Mouse (Mus musculus) heart, adult 2 months (tissue): ENCODE measurements around the gene Dennd4a. TPM values are rescaled to one million over a fixed set of nuclear protein-coding genes. Genes with fewer than 3 reads are reported as not detected.

Experiments used
- DNase-seq, 2 experiments: peaks; one replicate each; pipeline ENCODE4 v3.0.0; 2021
- H3K27ac ChIP-seq: fragments of 200-600 bp; 2 replicates; pipeline ENCODE4 v1.8.1; 2022
- H3K27me3 ChIP-seq: fragments of 200-500 bp; 2 replicates; pipeline ENCODE4 v1.6.1; 2012; ENCODE audit warnings: mild to moderate bottlenecking, low read length, inconsistent platforms, mixed read lengths; ENCODE audit not compliant: control insufficient read depth, insufficient read depth
- H3K36me3 ChIP-seq: fragments of 200-500 bp; 2 replicates; pipeline ENCODE4 v1.6.1; 2012; ENCODE audit warnings: low read length, inconsistent platforms; ENCODE audit not compliant: control insufficient read depth, insufficient read depth
- H3K4me1 ChIP-seq: fragments of 200-500 bp; 2 replicates; pipeline ENCODE4 v1.6.1; 2011; ENCODE audit warnings: low read length; ENCODE audit not compliant: control insufficient read depth, insufficient read depth
- H3K4me3 ChIP-seq: fragments of 200-600 bp; 2 replicates; pipeline ENCODE4 v1.8.1; 2022
- H3K79me2 ChIP-seq: fragments of 200-500 bp; replicated peaks from 2 replicates; pipeline ENCODE4 v1.6.1; 2012; ENCODE audit warnings: mild to moderate bottlenecking, inconsistent platforms, low read length, moderate library complexity, mixed read lengths; ENCODE audit not compliant: control insufficient read depth, insufficient read depth
- H3K9ac ChIP-seq: fragments of 200-500 bp; 2 replicates; pipeline ENCODE4 v1.6.1; 2012; ENCODE audit warnings: low read depth, mild to moderate bottlenecking, control low read depth, inconsistent platforms, low read length, mixed read lengths
- CTCF ChIP-seq: fragments of 200-600 bp; IDR thresholded peaks from 2 replicates; pipeline ENCODE4 v1.8.1; 2022; ENCODE audit warnings: antibody characterized with exemption, mild to moderate bottlenecking, moderate library complexity
- EP300 ChIP-seq: fragments of 200-500 bp; IDR thresholded peaks from 2 replicates; pipeline ENCODE4 v1.6.1; 2011; ENCODE audit warnings: low read depth, low read length, control low read depth; ENCODE audit not compliant: insufficient read depth
- POLR2A ChIP-seq: fragments of 200-500 bp; IDR thresholded peaks from 2 replicates; pipeline ENCODE4 v1.6.1; 2011; ENCODE audit warnings: mild to moderate bottlenecking, low read depth, low read length, control low read depth; ENCODE audit not compliant: insufficient read depth
- WGBS: fragments of 180-500 bp; shearing (Covaris S2); methylation state at CpG from one replicate; pipeline ENCODE4 v1.1.7; 2018; 5-methylcytosine and 5-hydroxymethylcytosine counted together
- intact Hi-C: fragments of 180-260 bp; cut with DNase I; formaldehyde crosslinking; loops from one replicate; pipeline ENCODE4 v1.15.1; 2025
- polyA plus RNA-seq: library from polyadenylated mRNA; depleted of rRNA; stranded (reverse); fragments of >200 nt; gene quantifications from 2 replicates; pipeline ENCODE4 v1.2.3, GENCODE M21; 2012
- total RNA-seq, 2 experiments: library from RNA; stranded (reverse); gene quantifications; 2 replicates each; pipeline ENCODE4 v1.2.3; 2021

Gene Dennd4a
- total and polyA plus RNA-seq, 3 experiments = 4.5 to 10.2 (median 6.8) TPM

DNA sequence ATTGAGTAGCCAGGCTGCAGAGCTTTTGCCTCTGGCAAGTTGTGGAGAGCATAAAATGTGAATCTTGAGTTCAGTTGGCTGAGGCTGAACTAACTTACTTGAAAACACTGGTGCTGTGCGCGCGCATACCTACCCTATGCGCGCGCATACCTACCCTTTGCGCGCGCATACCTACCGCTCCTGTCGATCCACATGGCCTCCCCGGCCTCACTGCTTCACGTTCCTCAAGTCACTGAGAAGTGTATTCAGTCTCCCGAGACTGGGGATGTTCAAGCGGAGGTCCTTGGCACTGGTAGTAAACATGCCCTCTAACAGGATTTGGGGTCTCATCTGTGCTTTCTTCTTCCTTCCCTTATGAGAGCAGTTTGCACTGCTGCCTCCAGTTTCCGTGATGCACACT lies 107.4 kb downstream of the Dennd4a start:
- Histone ChIP-seq H3K4me1 (peaks cover 1% of the 10 kb centered on the region; the same call in 1 of the 2 replicates), H3K27ac (no peak overlapping the region), H3K27me3 (no peaks in the 10 kb centered on the region), H3K9ac (no peak overlapping the region), H3K79me2 (no peaks in the 10 kb centered on the region), H3K36me3 (no peaks in the 10 kb centered on the region), H3K4me3 (no peak overlapping the region)
- intact Hi-C loops = no loop called here
- TF ChIP-seq CTCF (no peak), POLR2A (no peak), EP300 (no peak)
- WGBS = 61% methylated on average over 16 of the region's 16 CpGs
- DNase-seq = no peak

GRCm38 (mm10) chr9:64925771-64926170 lies 114.6 kb downstream of the Dennd4a start:
- no peaks in the 10 kb centered on the region for H3K36me3 ChIP-seq
- H3K27me3 ChIP-seq = no peaks in the 10 kb centered on the region
- no peak overlapping the region for H3K9ac ChIP-seq
- H3K4me3 ChIP-seq = no peak overlapping the region
- no peak overlapping the region for H3K27ac ChIP-seq
- 49% methylated on average over 5 of the region's 5 CpGs for WGBS
- intact Hi-C loops = no loop called here
- H3K79me2 ChIP-seq = no peaks in the 10 kb centered on the region
- peaks cover 10% of the 10 kb centered on the region for H3K4me1 ChIP-seq
- DNase-seq = no peak
- TF ChIP-seq EP300 (no peak), POLR2A (no peak), CTCF (no peak)

DNA sequence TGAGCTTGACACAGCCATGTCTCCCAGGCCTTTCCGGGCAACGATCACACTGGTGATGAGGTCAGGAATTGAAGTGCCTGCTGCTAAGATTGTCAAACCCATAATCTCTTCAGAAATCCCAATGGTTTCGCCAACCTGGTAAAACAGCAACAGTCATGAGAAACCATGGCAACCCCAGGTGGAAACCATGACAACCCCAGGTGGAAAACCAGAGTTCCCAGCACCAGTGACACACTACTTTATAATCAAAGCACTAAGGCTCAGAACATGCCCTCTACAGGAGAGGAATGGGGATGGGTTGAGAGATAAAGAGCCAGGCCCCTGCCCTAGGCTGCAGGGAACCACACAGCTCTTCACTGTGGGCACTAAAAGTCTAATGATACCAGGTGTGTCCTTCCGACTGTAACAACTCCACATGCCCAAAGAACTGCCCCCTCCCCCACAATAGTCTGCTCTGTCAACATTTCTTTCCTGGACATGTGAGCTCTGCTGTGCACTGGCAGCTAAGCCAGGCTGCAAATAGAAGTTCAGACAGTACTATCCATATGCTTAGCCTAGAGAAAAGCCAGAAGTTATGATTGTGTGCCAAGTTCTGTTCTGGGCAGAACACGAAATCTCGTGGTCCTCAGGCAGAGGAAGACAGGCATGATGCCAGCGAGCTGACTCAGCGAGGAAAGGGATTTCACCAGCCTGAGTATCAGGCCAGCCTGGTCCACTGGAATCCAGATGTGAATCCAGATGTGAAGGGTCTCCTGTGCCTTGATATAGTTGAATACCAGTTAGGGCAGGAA lies 115.3 kb downstream of the Dennd4a start:
- peak; percentile 58 to 68 for DNase-seq
- Histone ChIP-seq H3K79me2 (no peaks in the 10 kb centered on the region), H3K27me3 (no peaks in the 10 kb centered on the region), H3K9ac (no peak overlapping the region), H3K4me3 (no peak overlapping the region), H3K36me3 (no peaks in the 10 kb centered on the region), H3K27ac (peak overlapping the region; percentile 23; the same call in 1 of the 2 replicates), H3K4me1 (peaks cover 14% of the 10 kb centered on the region)
- 30% methylated on average over 8 of the region's 8 CpGs for WGBS
- intact Hi-C loops = no loop called here
- TF ChIP-seq POLR2A (no peak), EP300 (peak; percentile 88)

DNA sequence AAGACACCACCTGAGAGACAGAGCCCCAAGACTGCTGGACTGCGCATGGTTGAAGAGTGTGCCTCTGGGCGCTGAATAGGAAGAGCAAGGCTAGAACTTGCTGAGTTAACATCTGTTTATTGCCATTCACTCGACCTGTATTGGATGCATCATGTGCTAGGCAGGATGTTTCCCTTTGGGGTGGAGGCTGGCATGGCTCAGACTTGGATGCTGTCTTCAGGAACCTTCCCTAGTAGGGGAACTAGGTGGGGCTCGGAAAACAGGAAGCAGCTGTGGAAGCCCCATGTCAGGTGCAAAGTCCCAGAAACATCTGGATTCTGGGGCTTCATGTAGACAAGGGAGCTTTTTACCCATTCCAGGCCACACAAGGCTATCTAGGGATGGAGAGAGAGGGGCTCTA lies 119.1 kb downstream of the Dennd4a start:
- WGBS = 52% methylated on average over 4 of the region's 4 CpGs
- H3K9ac ChIP-seq = no peak overlapping the region
- no peak overlapping the region; the same call in 1 of the 2 replicates for H3K27ac ChIP-seq
- H3K4me1 ChIP-seq = peaks cover 28% of the 10 kb centered on the region
- no peak overlapping the region for H3K4me3 ChIP-seq
- no peaks in the 10 kb centered on the region for H3K36me3 ChIP-seq
- no peaks in the 10 kb centered on the region for H3K79me2 ChIP-seq
- intact Hi-C loops = no loop called here
- TF ChIP-seq CTCF = no peak
- peak; percentile 71; the same call in 1 of the 2 replicates for TF ChIP-seq EP300
- H3K27me3 ChIP-seq = no peaks in the 10 kb centered on the region
- peak in 1 of 2 experiments; percentile 21 for DNase-seq

GRCm38 (mm10) chr9:64931751-64932610 lies 120.8 kb downstream of the Dennd4a start:
- TF ChIP-seq EP300 = no peak
- no peak for TF ChIP-seq CTCF
- TF ChIP-seq POLR2A = no peak
- peaks cover 22% of the 10 kb centered on the region for H3K4me1 ChIP-seq
- H3K27me3 ChIP-seq = no peaks in the 10 kb centered on the region
- DNase-seq = peak in 1 of 2 experiments; percentile 45
- intact Hi-C loops = no loop called here
- no peak overlapping the region for H3K4me3 ChIP-seq
- no peaks in the 10 kb centered on the region for H3K79me2 ChIP-seq
- WGBS = 15% methylated on average over 7 of the region's 7 CpGs
- H3K36me3 ChIP-seq = no peaks in the 10 kb centered on the region
- H3K27ac ChIP-seq = peak overlapping the region; percentile 61
- no peak overlapping the region for H3K9ac ChIP-seq
